Mouse (Mus musculus): Measurements from ENCODE around the gene Corin.

Corin gene

DNA sequence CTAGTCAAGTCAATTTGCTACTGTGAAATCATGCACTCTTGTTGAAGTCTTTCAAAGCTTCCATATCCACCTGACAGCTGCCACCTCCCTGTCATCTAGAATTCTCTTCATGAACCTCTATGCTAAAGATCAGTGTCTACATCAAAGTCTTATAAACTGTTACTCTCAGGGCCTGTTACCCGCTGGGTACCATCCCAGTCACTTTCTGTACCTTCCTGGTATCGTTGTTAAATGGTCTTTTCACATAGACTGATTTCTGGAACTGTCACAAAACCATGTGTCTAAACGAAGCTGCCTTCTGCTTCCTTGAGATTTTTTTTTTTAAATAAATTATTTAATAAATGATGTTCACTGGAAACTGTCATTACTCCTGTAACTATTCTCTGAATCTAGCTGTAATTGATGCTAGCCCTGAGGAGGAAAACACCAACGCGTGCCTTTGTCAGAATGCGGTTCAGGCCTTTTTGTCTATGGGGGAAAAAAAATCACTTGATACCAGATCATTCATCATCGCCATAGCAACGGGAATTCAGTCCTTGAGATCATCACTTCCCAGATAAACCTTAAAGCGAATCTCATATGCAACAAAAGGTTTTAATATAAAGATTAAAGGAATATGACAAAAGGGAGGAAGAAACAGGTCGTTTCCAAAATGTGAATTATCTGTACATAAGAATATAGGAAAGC is 205.7 kb downstream of the Corin start:
- no peak for DNase-seq

DNA sequence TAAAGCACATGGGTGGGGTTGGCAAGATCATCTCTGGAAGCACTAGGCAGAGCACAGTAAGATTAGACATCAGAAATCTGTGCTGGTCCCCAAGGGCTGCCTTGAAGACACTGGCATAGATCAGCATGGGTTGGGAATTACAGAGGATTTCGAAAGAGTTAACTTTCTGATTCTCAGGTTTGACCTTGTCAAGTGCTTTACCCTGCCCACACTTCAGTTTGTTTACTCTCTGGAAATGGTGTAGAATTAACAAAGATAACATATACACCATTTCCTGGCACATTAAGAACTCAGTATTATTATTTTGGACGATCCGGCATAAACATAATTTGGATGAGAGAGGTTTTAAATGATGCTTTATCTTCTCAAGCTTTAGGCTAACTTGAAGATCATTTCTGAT is 219.2 kb downstream of the Corin start:
- DNase-seq: no peak

DNA sequence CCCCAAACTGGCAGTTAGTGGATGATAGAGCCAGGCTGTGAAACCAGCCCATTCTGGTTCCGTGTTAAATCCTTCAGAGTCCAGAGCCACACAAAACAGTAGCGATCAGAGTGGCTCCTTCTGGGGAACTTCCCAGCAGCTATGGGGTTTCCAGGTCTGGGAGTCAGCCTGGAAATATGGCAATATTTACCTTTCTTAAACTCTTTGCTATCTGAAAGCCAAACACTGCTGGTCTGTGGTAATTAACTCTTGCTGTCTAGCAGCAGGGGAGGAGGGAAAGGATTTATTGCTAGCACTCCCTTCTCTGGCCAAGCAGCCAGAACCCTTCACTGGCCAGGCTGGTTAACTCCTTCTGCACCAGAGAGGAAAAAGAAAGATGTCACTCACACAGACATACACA is 221.4 kb downstream of the Corin start:
- DNase-seq: no peak

DNA sequence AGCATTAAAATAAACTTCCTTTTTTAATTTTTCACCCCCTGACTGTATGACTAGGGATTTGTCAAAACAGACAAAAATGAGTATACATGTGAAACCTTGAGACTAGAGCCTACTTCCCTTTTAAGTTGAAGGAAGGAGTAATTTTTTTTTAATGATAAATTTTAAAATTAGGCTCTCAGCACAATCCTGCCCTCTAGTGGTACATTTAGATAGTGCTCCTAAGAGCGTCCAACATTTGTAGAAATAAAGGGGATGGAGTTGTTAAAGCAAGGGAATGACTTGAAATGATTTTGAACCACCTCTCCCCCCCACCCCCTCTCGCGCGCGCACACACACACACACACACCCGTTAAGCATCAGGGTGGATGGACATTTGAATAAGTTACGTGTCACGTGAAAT is 234.6 kb downstream of the Corin start:
- DNase-seq: peak; percentile 38 to 57

DNA sequence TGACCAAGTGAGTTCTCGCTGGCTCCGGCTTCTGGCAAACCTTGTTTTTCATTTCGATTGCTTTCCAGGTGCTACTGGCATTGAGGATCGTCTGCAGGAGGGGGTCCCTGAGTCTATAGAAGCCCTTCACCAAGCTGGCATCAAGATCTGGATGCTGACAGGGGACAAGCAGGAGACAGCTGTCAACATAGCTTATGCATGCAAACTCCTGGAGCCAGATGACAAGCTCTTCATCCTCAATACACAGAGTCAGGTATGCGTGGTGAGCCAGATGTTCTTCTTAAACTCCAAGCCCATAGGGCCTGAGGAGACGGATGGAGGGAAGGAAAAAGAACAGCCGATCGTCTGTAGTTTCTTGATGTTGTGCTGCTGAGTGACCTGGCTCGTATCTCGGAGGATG is 235.1 kb downstream of the Corin start:
- DNase-seq: peak in 1 of 2 experiments; percentile 18

DNA sequence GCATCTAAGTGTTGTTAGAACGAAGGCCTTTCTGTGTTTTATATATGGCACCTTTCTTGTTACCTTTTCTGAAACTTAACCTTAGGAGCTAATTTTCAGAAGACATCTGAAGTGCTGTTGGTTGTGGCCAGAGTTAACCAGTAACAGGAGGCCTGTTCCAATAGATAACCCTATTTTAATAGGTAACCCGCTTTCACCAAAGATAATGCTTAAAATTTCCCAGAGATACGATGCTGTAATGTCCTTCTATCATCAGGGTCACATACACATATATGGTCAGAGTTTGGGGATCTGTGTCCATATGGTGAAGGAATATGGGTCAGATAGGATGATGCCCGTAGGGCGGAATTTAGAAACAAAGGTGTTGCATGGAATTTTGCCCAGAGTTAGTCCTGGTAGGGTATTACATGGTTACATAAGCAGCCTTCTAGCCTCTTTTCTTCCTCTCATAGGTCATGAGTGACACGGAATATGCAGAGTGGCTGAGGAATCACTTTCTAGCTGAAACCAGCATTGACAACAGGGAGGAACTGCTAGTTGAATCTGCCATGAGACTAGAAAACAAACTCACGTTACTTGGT is 237.2 kb downstream of the Corin start:
- no peak for DNase-seq

DNA sequence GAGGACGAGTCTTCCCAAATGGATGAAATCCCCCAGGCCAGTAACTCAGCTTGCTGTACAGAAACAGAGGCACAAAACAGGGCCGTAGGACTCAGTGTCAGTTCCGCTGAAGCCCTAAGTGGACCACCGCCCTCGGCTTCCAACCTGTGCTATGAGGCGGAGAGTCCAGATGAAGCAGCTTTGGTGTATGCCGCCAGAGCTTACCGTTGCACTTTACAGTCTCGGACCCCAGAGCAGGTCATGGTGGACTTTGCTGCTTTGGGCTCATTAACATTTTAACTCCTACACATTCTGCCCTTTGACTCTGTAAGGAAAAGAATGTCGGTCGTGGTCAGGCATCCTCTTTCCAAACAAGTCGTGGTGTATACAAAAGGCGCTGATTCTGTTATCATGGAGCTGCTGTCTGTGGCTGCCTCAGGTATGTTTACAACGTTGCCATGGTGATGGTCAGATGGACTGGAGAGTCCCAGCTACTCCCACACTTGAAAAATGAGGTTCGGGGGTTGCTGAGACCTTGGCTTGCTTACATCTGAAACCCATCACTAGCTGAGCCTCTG is 240.0 kb downstream of the Corin start:
- no peak for DNase-seq

DNA sequence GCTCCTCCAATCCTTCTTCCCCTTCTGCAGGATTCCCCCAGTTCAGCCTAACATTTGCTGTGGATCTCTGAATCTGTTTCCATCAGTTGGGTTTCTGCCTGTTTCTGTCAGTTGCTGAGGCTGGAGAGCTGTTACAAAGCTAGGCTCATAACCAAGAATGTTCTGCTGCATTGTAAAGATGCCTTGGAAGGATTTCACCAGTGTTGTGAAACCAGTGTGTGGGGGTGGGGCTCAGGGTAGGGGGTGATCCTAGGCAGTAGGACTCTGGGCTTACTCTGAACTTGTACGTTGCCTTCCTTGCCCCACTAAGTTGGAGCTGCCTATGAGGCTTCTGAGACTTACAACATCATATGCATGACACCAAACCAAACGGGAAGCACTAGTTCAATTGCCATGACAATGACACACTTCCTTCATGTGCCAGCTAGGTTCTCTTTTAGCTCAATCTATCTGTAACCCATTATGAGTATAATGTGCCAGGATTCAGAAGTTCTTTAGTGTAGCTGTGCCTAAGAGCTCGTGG is 242.4 kb downstream of the Corin start:
- DNase-seq: no peak

DNA sequence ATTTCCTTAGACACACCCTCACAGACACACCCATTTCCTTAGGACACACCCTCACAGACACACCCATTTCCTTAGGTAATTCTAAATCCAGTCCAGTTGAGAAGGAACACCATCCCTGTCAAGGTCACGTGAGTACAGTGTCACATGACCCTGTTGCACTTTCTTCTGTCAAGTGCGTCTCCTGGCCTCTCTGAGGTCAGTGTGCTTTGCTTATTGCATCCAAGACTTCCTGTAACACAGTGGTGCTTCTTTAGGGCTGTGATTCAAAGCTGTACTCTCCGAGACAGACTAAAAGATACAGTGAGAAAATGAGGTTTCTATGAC is 245.0 kb downstream of the Corin start:
- DNase-seq: no peak

DNA sequence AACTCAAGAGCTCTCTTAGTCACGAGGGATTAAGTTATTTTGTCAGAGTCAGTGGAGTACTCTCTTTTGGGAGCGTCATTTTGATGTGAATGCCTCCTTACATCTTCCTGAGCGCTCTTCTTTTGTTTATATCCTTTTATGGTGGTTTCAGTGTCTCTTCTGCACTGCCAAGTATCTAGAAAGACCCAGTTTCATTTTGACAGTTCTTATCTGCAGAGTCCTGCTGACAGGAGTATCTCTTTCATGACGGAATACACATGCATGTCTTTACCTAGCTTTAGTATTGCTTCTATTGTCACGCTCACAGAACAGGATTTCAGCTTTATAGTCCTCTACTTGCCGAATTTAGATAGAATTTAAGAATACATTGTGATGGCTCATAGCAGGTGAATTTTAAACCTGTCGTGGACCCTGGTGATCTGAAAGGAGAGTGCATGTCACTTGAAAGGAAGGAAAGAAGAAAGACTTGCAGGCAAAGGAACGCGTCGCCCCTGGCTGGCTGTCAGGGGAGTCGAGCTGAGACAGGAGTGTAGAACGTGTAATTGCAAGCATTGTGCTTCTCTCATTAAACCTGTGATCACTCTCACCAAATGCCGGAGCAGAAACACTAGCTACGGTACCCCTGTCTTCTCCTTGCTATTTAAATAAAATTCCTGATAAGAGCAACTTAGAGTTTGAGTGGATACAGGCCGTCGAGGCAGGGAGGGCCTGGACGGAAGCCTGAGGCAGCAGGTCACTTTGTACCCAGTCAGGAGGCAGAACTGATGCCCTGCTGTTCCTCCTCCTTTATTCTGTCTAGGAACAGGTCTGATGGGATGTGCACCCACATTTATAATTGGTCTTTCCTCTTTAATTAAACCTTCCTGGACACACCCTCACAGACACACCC is 245.6 kb downstream of the Corin start:
- DNase-seq: no peak

DNA sequence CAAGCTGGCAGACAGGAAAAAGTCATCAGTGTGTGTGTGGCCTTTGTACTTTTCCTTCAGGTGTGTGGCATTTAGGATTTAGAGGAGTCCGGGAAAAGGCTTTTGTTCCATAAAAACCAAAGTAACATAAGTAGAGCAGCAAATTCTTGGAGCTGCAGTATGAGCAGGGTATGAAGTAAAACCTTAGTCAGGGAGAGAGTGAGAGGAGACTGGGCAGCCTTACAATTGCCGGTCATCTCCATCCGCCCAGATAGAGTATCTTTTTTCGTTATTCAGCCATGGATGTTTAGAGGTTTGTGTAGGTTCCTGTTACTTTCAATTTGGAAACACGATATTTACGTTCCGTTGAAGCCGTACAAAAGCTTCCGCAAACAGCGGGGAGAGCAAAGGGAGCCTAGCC is 247.2 kb downstream of the Corin start:
- DNase-seq: no peak

DNA sequence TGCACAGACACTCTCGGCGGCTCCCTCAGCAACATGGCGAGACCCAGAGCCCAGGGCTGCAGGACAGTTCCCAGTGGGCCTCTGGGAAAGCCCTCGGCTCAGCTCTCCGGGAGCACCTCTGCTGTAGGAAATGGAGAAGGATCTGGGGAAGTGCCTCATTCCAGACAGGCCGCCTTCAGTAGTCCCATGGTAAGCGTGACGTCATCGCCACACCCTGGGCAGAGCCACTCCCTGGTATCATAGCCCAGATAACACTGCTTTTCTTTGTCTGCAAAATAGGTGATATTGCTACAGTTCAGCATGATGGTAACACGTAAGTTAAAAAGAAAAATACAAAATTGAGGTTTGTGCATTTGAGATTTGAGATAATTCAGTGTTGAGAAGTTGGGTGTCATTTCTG is 249.3 kb downstream of the Corin start:
- DNase-seq: no peak

DNA sequence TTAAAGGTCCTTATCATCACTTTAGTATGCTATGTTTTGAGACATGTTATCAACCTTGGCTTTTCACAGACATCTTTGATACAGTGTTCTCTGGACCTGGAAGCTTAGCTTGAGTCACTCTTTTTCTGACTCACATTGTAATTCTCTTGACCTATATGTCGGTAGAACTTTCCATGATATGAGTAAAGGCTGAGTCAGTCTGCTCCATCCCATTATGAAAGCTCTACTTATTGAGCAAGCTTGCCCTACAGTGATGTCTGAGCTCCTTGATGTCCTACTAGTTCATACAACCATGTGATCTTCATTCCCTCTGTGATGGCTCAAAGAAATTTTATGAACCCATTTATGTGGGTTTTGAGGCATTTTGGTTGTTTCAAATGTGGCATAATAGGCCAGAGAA is 254.1 kb downstream of the Corin start:
- DNase-seq: no peak
